Mouse (Mus musculus) lung, embryonic 14.5 days (tissue): ENCODE results near the gene Rdx. TPM values are rescaled to one million over a fixed set of nuclear protein-coding genes. Genes with fewer than 3 reads are reported as not detected.

ENCODE experiments used
- ATAC-seq: fragments of 200-750 bp; cut with Nextera tagmentation; 2 replicates; pipeline ENCODE4 v1.8.0; 2017; ENCODE audit warnings: mild to moderate bottlenecking, moderate TSS enrichment, moderate library complexity; ENCODE audit not compliant: insufficient read depth
- DNase-seq: peaks from one replicate; pipeline ENCODE4 v3.0.0-alpha.2; 2015
- H3K27ac ChIP-seq: fragments of 300-500 bp; sonication (generic); 2 replicates; pipeline ENCODE4 v1.5.1; 2014; ENCODE audit warnings: low read depth, mild to moderate bottlenecking, moderate library complexity
- H3K27me3 ChIP-seq: fragments of 300-500 bp; sonication (generic); 2 replicates; pipeline ENCODE4 v1.6.1; 2014; ENCODE audit warnings: low read length, control low read depth; ENCODE audit not compliant: insufficient read depth
- H3K36me3 ChIP-seq: fragments of 300-500 bp; sonication (generic); 2 replicates; pipeline ENCODE4 v1.6.1; 2014; ENCODE audit warnings: control low read depth; ENCODE audit not compliant: insufficient read depth
- H3K4me1 ChIP-seq: fragments of 300-500 bp; sonication (generic); 2 replicates; pipeline ENCODE4 v1.6.1; 2014; ENCODE audit warnings: antibody characterized with exemption, control low read depth; ENCODE audit not compliant: insufficient read depth
- H3K4me2 ChIP-seq: fragments of 300-500 bp; sonication (generic); 2 replicates; pipeline ENCODE4 v1.6.1; 2014; ENCODE audit warnings: mild to moderate bottlenecking
- H3K4me3 ChIP-seq: fragments of 300-500 bp; sonication (generic); 2 replicates; pipeline ENCODE4 v1.5.1; 2014; ENCODE audit warnings: low read depth, low read length
- H3K9ac ChIP-seq: fragments of 300-500 bp; sonication (generic); 2 replicates; pipeline ENCODE4 v1.6.1; 2014
- H3K9me3 ChIP-seq: fragments of 300-500 bp; sonication (generic); 2 replicates; pipeline ENCODE4 v1.6.1; 2016; ENCODE audit warnings: low read depth, low read length, control low read depth
- CTCF ChIP-seq: IDR thresholded peaks from 2 replicates; pipeline ENCODE4 v1.5.1; 2016; ENCODE audit warnings: antibody characterized with exemption, low read depth
- WGBS: fragments of 180-500 bp; shearing (Covaris S2); extraction: QIAGEN DNeasy Blood & Tissue Kit; methylation state at CpG from one replicate; pipeline ENCODE4 v1.1.7; 2014; 5-methylcytosine and 5-hydroxymethylcytosine counted together
- polyA plus RNA-seq: library from polyadenylated mRNA; unstranded; fragments of >200 nt; fragmentation: Nextera tagmentation; extraction: Ambion mirVana; gene quantifications from 2 replicates; pipeline ENCODE4 v1.2.1, GENCODE M21; 2014

Rdx gene
- polyA plus RNA-seq, 1 experiment from 2014 or later = 168 TPM

DNA sequence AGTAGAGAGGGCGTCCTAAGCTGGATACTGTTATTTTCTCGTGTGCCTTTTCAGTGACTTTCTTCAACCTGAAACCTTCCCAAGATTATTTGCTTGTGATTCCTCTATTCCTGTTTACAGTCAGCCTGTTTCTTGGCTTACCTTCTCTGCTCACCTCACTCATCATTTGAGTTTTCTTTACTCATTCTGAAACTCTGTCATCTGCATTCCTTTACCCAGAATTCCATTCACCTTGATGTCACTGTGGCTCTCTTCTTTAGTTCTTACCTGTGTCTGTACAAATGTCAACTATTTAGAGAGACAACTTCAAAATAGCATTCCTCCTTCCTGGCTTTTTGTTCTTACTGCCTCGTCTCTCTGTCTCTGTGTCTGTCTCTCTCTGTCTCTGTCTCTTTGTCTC lies 29.9 kb upstream of the Rdx start:
- H3K9me3 ChIP-seq = no peaks in the 10 kb centered on the region
- H3K27ac ChIP-seq = no peak overlapping the region
- H3K9ac ChIP-seq = no peak overlapping the region
- no peak overlapping the region for H3K4me3 ChIP-seq
- H3K4me2 ChIP-seq = no peak overlapping the region
- no peak for TF ChIP-seq CTCF
- no peaks in the 10 kb centered on the region for H3K36me3 ChIP-seq
- 70% methylated on average over 3 of the region's 3 CpGs for WGBS
- no peaks in the 10 kb centered on the region for H3K27me3 ChIP-seq
- no peaks in the 10 kb centered on the region for H3K4me1 ChIP-seq
- ATAC-seq (no peak), DNase-seq (no peak)

DNA sequence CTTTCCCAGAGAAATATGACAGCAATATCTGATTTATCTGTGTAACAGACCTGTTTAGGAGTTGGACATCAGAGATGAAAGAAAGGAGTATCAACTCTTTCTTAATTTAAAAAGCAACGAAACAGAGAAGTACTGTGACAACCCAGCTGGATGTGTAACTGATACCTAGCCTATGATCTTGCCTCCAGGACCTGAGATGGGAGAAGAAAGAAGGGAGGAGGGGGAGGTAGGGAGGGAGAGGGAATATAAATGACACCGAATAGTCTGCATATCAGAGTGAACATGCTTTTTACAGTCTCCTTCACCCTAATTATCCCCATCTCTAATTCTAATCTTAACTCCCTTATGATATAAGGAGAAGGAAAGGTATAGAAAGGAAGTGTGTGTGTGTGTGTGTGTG lies 29.1 kb upstream of the Rdx start:
- no peak for TF ChIP-seq CTCF
- no peak for ATAC-seq
- no peak for DNase-seq

DNA sequence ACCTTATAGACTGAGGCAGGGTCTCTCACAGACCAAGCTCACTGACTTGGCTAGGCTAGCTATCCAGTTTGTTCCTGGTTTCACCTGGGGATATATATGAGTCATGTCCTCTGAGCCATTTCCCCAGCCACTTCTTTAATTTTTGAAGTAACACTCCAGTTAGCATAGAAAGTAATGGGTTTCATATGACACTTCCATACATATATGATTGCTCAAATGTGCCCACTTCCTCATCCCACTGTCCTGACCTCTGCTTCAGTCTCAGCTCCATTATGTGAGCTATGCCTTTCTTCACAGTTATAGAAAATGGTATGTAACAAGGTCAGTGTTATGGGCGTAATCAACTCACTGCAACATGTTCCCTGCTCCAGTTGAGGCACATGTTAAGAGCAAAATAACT lies 28.5 kb upstream of the Rdx start:
- WGBS = 85% methylated on average over 1 of the region's 1 CpGs
- Histone ChIP-seq H3K27me3 (no peaks in the 10 kb centered on the region), H3K4me3 (no peak overlapping the region), H3K4me1 (no peaks in the 10 kb centered on the region), H3K36me3 (no peaks in the 10 kb centered on the region), H3K9ac (no peak overlapping the region), H3K27ac (no peak overlapping the region), H3K4me2 (no peak overlapping the region), H3K9me3 (no peaks in the 10 kb centered on the region)
- DNase-seq = no peak
- ATAC-seq = no peak
- no peak for TF ChIP-seq CTCF

More for the DNA sequence above, 29.1 kb upstream of the Rdx start:
- Histone ChIP-seq H3K9ac (no peak overlapping the region), H3K27ac (no peak overlapping the region), H3K36me3 (no peaks in the 10 kb centered on the region), H3K9me3 (no peaks in the 10 kb centered on the region), H3K4me3 (no peak overlapping the region), H3K4me1 (no peaks in the 10 kb centered on the region), H3K4me2 (no peak overlapping the region), H3K27me3 (no peaks in the 10 kb centered on the region)
- WGBS = 73% methylated on average over 2 of the region's 2 CpGs

DNA sequence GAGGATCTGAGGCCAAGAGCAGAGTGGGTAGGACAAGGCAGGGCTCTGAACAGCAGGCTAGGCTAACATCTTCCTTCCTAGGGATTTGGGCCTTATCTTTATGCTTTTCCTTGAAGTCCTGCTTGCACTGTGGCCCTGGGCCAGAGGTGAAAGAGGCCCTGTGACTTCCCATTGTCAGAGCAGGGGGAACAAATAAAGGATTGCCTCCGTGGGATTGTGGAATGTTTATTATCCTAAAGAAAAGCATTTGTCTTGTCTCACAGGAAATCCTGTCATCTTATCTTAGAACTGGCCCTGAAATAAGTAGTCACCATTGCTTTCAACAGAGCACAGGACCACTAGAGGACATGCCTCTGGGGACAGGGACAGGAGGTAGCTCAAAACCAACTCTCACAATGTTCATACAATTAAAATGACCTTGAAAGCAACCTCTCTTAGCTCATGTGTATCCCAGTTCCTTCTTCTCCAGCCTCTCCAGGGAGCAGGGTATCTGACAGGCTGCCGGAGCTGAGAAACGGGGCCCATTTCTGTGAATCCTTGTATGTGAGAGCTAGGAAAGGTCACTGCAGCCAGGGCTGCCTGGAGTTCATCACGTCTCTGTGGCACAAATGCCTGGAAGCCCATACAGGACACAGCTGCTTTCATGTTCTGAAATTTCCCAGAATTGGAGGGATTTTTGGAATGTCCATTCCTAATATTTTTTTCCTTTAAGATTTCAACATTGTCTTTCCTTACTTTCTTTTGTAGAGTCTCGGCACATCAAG lies 19.5 kb upstream of the Rdx start:
- Histone ChIP-seq H3K36me3 (no peaks in the 10 kb centered on the region), H3K9ac (no peak overlapping the region), H3K27ac (no peak overlapping the region), H3K4me1 (0 out of 2 replicates have a peak, but pooled peaks cover 5% of the 10 kb centered on the region), H3K27me3 (no peaks in the 10 kb centered on the region), H3K9me3 (no peaks in the 10 kb centered on the region), H3K4me2 (no peak overlapping the region), H3K4me3 (no peak overlapping the region)
- no peak for TF ChIP-seq CTCF
- WGBS = 26% methylated on average over 5 of the region's 5 CpGs
- ATAC-seq (peak; percentile 79), DNase-seq (peak; percentile 57)

DNA sequence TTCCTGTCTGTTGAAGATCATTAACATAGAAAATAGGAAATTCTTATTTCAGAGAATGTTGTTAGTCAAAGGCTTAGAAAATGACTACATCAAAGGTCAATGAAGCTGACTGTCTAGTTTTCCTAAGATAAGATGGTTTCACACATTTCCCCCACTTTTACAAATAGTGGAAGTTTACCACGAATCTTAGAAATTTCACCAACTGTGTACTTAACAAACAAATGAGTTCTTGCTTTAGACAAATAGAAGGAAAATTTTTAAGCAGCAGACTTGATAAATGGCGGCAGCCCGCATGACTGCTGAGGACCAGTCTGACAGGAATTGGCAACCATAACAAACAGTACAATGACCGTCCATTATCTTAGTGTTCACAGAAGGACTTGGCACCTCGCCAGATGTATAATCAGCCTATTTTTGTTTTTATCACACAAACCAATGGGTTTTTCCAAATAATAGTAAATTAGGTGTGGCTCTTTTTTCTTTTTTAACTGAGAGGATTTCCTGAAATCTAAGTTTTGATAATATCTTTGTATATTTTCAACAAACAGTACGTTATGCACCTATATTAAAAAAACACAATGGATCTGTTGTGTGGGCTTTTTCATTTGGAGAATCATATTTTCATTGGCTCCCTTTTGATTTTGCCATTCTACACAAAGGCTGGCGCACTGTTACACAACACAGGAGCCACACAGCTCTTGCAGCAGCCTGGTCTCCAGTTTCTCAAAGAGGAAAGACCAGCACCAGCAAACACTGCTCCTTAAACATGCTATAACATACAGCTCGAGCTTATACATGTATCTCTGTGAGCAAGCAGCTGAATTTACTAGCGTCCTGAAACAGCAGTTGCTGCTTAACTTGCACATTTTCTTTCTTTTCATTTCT lies 18.2 kb upstream of the Rdx start:
- Histone ChIP-seq H3K4me3 (no peak overlapping the region), H3K4me1 (0 out of 2 replicates have a peak, but pooled peaks cover 5% of the 10 kb centered on the region), H3K27ac (peak overlapping the region; percentile 36; the same call in 1 of the 2 replicates), H3K4me2 (no peak overlapping the region), H3K27me3 (no peaks in the 10 kb centered on the region), H3K36me3 (no peaks in the 10 kb centered on the region), H3K9ac (no peak overlapping the region), H3K9me3 (no peaks in the 10 kb centered on the region)
- ATAC-seq (no peak), DNase-seq (peak; percentile 86)
- no peak for TF ChIP-seq CTCF
- WGBS = 30% methylated on average over 9 of the region's 9 CpGs

DNA sequence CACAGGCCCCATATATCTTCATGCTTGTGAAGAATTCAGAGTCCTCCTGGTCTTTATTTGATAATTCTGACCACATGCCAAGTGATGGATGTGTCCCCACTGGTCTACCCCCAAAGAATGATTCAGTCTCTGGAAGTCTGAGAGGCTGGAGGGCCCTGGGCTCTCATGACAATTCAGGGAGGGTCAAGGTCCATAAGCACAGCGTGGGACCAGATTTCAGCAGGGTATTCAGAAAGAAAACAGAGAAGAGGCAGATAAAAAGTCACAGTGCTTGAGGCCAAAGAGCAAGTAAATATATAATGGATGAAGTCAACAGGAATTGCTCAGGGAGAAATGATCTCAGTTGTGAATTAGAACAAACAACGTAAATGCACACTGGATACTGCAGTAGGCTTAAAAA lies 15.5 kb upstream of the Rdx start:
- no peak for DNase-seq
- no peak for ATAC-seq
- TF ChIP-seq CTCF = no peak
- WGBS = 70% methylated on average over 2 of the region's 2 CpGs
- 0 out of 2 replicates have a peak, but pooled peaks cover 5% of the 10 kb centered on the region for H3K4me1 ChIP-seq
- H3K27me3 ChIP-seq = no peaks in the 10 kb centered on the region
- H3K4me2 ChIP-seq = no peak overlapping the region
- H3K36me3 ChIP-seq = no peaks in the 10 kb centered on the region
- no peak overlapping the region for H3K9ac ChIP-seq
- H3K9me3 ChIP-seq = no peaks in the 10 kb centered on the region
- no peak overlapping the region for H3K4me3 ChIP-seq
- no peak overlapping the region for H3K27ac ChIP-seq

DNA sequence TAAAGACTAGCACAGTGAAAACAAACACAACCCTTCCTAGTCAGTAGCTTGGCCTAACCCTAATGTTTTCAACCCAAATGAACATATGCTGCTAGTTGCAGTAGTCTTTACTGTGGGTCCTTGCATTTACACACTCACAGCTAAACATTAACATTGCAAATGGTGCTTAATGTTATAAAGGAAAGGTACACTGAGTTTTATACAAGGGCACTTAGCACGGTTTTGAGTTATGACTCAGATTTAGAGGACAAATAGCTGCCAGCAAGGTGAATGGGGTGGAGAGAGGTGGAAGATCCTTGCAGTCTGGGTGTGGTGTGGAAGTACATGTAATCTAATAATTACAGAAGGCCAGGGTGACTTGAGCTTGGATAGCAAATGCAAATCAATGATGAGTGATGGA lies 9.5 kb upstream of the Rdx start:
- TF ChIP-seq CTCF = no peak
- Histone ChIP-seq H3K4me2 (no peak overlapping the region), H3K27ac (no peak overlapping the region), H3K9ac (no peak overlapping the region), H3K36me3 (no peaks in the 10 kb centered on the region), H3K27me3 (no peaks in the 10 kb centered on the region), H3K4me1 (no peaks in the 10 kb centered on the region), H3K9me3 (no peaks in the 10 kb centered on the region), H3K4me3 (no peak overlapping the region)
- DNase-seq = no peak
- 79% methylated on average over 1 of the region's 1 CpGs for WGBS
- ATAC-seq = no peak
